7 mouse cellular contexts compared by ENCODE assay signal in the genomic region with DNA sequence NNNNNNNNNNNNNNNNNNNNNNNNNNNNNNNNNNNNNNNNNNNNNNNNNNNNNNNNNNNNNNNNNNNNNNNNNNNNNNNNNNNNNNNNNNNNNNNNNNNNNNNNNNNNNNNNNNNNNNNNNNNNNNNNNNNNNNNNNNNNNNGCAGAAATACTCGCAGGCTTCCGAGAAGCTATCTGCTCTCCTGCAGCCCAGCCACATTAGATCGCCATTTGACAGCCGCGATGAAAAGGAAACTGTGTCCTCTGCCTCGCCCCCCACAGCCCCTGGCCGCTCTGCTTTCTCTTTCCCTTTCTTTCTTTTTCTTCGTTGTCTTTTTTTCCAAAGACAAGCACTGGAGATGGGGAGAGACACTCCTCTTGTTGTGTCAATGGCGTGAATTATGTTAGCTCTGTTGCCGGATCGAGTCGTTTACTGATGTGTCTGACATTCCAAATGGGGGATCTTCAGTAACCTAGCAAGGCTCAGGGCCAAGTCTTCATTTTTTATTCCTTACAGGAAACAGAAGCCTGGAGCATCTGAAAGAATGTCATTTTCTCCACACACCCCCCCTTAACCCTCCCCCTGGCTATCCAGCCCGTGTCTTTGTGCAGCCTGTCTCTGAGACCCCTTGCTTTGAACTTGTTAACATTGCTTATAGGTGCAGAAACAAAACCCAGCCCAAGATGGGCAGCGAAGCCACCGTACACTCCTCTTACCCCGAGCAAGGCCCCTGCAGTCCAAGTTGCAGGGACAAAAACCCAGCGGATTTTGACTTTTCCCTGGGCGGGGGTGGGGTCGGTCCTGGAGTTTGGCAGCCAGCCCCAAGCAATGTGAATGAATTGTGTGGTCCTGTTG.
DNase-seq lines count a peak whose midpoint lies in the region; ATAC-seq and TF ChIP-seq lines count a peak whose summit lies in the region.

No protein-coding gene starts in this region.

- intact Hi-C loops in left cerebral cortex, adult 2 months (cut with DNase I) = no loop called here

- peak overlapping the region; percentile 35 for H3K4me3 ChIP-seq in left cerebral cortex, adult 2 months
- H3K4me3 ChIP-seq in forebrain, embryonic 10.5 days = peak overlapping the region; percentile 39
- peak overlapping the region; percentile 34 for H3K4me3 ChIP-seq in intestine, embryonic 15.5 days (replicated peaks)
- H3K4me3 ChIP-seq in neural tube, embryonic 12.5 days = peak overlapping the region; percentile 31

- H3K4me1 ChIP-seq in forebrain, embryonic 10.5 days = peaks cover 25% of the 10 kb centered on the region
- H3K4me1 ChIP-seq in intestine, embryonic 15.5 days (replicated peaks) = peaks cover 14% of the 10 kb centered on the region; the same call in 1 of the 2 replicates
- peaks cover 24% of the 10 kb centered on the region; the same call in 1 of the 2 replicates for H3K4me1 ChIP-seq in neural tube, embryonic 12.5 days

- no peak for DNase-seq in left cerebral cortex, adult 2 months (ENCODE audit: extremely low spot score in 1 of 2, low spot score in 2 of 2)
- no peak for DNase-seq in left cerebral cortex, adult 18-20 months (ENCODE audit: low spot score in 2 of 2)
- peak; percentile 21 for DNase-seq in forebrain, embryonic 10.5 days (ENCODE audit: extremely low spot score, low spot score)
- no peak for DNase-seq in thymus, adult 18-20 months

- WGBS in forebrain, embryonic 10.5 days = 9% methylated on average over 19 of the region's 19 CpGs
- WGBS in intestine, embryonic 15.5 days = 4% methylated on average over 19 of the region's 19 CpGs
- WGBS in neural tube, embryonic 12.5 days = 4% methylated on average over 19 of the region's 19 CpGs

- no peak for TF ChIP-seq CTCF in left cerebral cortex, adult 2 months (IDR thresholded peaks at IDR 0.05)

- ATAC-seq in intestine, embryonic 15.5 days = peak; percentile 5
- ATAC-seq in neural tube, embryonic 12.5 days (ENCODE audit: low FRiP score, low read depth) = peak; percentile 74
- ATAC-seq in inflammation-experienced regulatory T-cells, adult 6 months = no peak

- peaks cover 57% of the 10 kb centered on the region for H3K27me3 ChIP-seq in forebrain, embryonic 10.5 days (ENCODE audit: poor library complexity, severe bottlenecking)
- no peaks in the 10 kb centered on the region; the same call in 1 of the 2 replicates for H3K27me3 ChIP-seq in intestine, embryonic 15.5 days (replicated peaks)
- peaks cover 45% of the 10 kb centered on the region for H3K27me3 ChIP-seq in neural tube, embryonic 12.5 days (replicated peaks)

- H3K36me3 ChIP-seq in forebrain, embryonic 10.5 days (replicated peaks) = no peaks in the 10 kb centered on the region
- no peaks in the 10 kb centered on the region for H3K36me3 ChIP-seq in intestine, embryonic 15.5 days
- no peaks in the 10 kb centered on the region for H3K36me3 ChIP-seq in neural tube, embryonic 12.5 days

- no peak overlapping the region for H3K27ac ChIP-seq in left cerebral cortex, adult 2 months
- H3K27ac ChIP-seq in forebrain, embryonic 10.5 days = no peak overlapping the region
- no peak overlapping the region for H3K27ac ChIP-seq in intestine, embryonic 15.5 days
- H3K27ac ChIP-seq in neural tube, embryonic 12.5 days = no peak overlapping the region

- H3K4me2 ChIP-seq in intestine, embryonic 15.5 days (replicated peaks) = peak overlapping the region; percentile 73
- peak overlapping the region; percentile 66 for H3K4me2 ChIP-seq in neural tube, embryonic 12.5 days (replicated peaks)

- H3K9me3 ChIP-seq in forebrain, embryonic 10.5 days = no peaks in the 10 kb centered on the region
- no peaks in the 10 kb centered on the region for H3K9me3 ChIP-seq in intestine, embryonic 15.5 days
- H3K9me3 ChIP-seq in neural tube, embryonic 12.5 days = no peaks in the 10 kb centered on the region

- H3K9ac ChIP-seq in intestine, embryonic 15.5 days = peak overlapping the region; percentile 32; the same call in 1 of the 2 replicates
- no peak overlapping the region for H3K9ac ChIP-seq in neural tube, embryonic 12.5 days
